Mouse (Mus musculus) heart, adult 2 months (tissue): ENCODE results near the gene Hmg20a. TPM values are rescaled to one million over a fixed set of nuclear protein-coding genes. Genes with fewer than 3 reads are reported as not detected.
A peak's percentile ranks its signal among the peaks of the same experiment; 100 is the strongest.

Experiments
- DNase-seq, 2 experiments: peaks; one replicate each; pipeline ENCODE4 v3.0.0; 2021
- H3K27ac ChIP-seq: fragments of 200-600 bp; 2 replicates; pipeline ENCODE4 v1.8.1; 2022
- H3K27me3 ChIP-seq: fragments of 200-500 bp; 2 replicates; pipeline ENCODE4 v1.6.1; 2012; ENCODE audit warnings: mild to moderate bottlenecking, low read length, inconsistent platforms, mixed read lengths; ENCODE audit not compliant: control insufficient read depth, insufficient read depth
- H3K36me3 ChIP-seq: fragments of 200-500 bp; 2 replicates; pipeline ENCODE4 v1.6.1; 2012; ENCODE audit warnings: low read length, inconsistent platforms; ENCODE audit not compliant: control insufficient read depth, insufficient read depth
- H3K4me1 ChIP-seq: fragments of 200-500 bp; 2 replicates; pipeline ENCODE4 v1.6.1; 2011; ENCODE audit warnings: low read length; ENCODE audit not compliant: control insufficient read depth, insufficient read depth
- H3K4me3 ChIP-seq: fragments of 200-600 bp; 2 replicates; pipeline ENCODE4 v1.8.1; 2022
- H3K79me2 ChIP-seq: fragments of 200-500 bp; replicated peaks from 2 replicates; pipeline ENCODE4 v1.6.1; 2012; ENCODE audit warnings: mild to moderate bottlenecking, inconsistent platforms, low read length, moderate library complexity, mixed read lengths; ENCODE audit not compliant: control insufficient read depth, insufficient read depth
- H3K9ac ChIP-seq: fragments of 200-500 bp; 2 replicates; pipeline ENCODE4 v1.6.1; 2012; ENCODE audit warnings: low read depth, mild to moderate bottlenecking, control low read depth, inconsistent platforms, low read length, mixed read lengths
- CTCF ChIP-seq: fragments of 200-600 bp; IDR thresholded peaks from 2 replicates; pipeline ENCODE4 v1.8.1; 2022; ENCODE audit warnings: antibody characterized with exemption, mild to moderate bottlenecking, moderate library complexity
- EP300 ChIP-seq: fragments of 200-500 bp; IDR thresholded peaks from 2 replicates; pipeline ENCODE4 v1.6.1; 2011; ENCODE audit warnings: low read depth, low read length, control low read depth; ENCODE audit not compliant: insufficient read depth
- POLR2A ChIP-seq: fragments of 200-500 bp; IDR thresholded peaks from 2 replicates; pipeline ENCODE4 v1.6.1; 2011; ENCODE audit warnings: mild to moderate bottlenecking, low read depth, low read length, control low read depth; ENCODE audit not compliant: insufficient read depth
- WGBS: fragments of 180-500 bp; shearing (Covaris S2); methylation state at CpG from one replicate; pipeline ENCODE4 v1.1.7; 2018; 5-methylcytosine and 5-hydroxymethylcytosine counted together
- intact Hi-C: fragments of 180-260 bp; cut with DNase I; formaldehyde crosslinking; loops from one replicate; pipeline ENCODE4 v1.15.1; 2025
- polyA plus RNA-seq: library from polyadenylated mRNA; depleted of rRNA; stranded (reverse); fragments of >200 nt; gene quantifications from 2 replicates; pipeline ENCODE4 v1.2.3, GENCODE M21; 2012
- total RNA-seq, 2 experiments: library from RNA; stranded (reverse); gene quantifications; 2 replicates each; pipeline ENCODE4 v1.2.3; 2021

The Hmg20a gene
- total and polyA plus RNA-seq, 3 experiments = 18.0 to 19.4 (median 18.6) TPM

GRCm38 (mm10) chr9:56396306-56396705 lies 22.1 kb upstream of the Hmg20a start:
- Histone ChIP-seq H3K27ac (no peak overlapping the region), H3K27me3 (no peaks in the 10 kb centered on the region), H3K4me3 (no peak overlapping the region), H3K79me2 (peaks cover 14% of the 10 kb centered on the region), H3K36me3 (peaks cover 35% of the 10 kb centered on the region), H3K9ac (no peak overlapping the region), H3K4me1 (peaks cover 18% of the 10 kb centered on the region)
- DNase-seq = no peak
- TF ChIP-seq CTCF (no peak), EP300 (no peak), POLR2A (no peak)
- WGBS = 15% methylated on average over 1 of the region's 1 CpGs
- intact Hi-C loops = no loop called here

- Histone ChIP-seq H3K4me1 (peaks cover 15% of the 10 kb centered on the region), H3K27ac (peak overlapping the region; percentile 50), H3K36me3 (peaks cover 35% of the 10 kb centered on the region), H3K9ac (no peak overlapping the region), H3K4me3 (no peak overlapping the region), H3K27me3 (no peaks in the 10 kb centered on the region), H3K79me2 (peaks cover 12% of the 10 kb centered on the region)
- DNase-seq = no peak
- WGBS = 35% methylated on average over 4 of the region's 4 CpGs
- no peak for TF ChIP-seq EP300
- TF ChIP-seq CTCF = no peak
- TF ChIP-seq POLR2A = no peak
- intact Hi-C loops = no loop called here
These were observed 13.8 kb upstream of the Hmg20a start for GRCm38 (mm10) chr9:56404619-56405018.

- 83% methylated on average over 2 of the region's 2 CpGs for WGBS
- H3K36me3 ChIP-seq = peaks cover 29% of the 10 kb centered on the region
- no peak for DNase-seq
- TF ChIP-seq EP300 = no peak
- no peak for TF ChIP-seq CTCF
- TF ChIP-seq POLR2A = no peak
- H3K27me3 ChIP-seq = no peaks in the 10 kb centered on the region
- H3K27ac ChIP-seq = no peak overlapping the region
- H3K79me2 ChIP-seq = peaks cover 9% of the 10 kb centered on the region
- intact Hi-C loops = loop anchor here (5.0 to 10.0 kb wide), 2 partner anchors 38 to 225 kb away; no protein-coding TSS in a partner anchor
- H3K4me1 ChIP-seq = peaks cover 6% of the 10 kb centered on the region
- H3K9ac ChIP-seq = no peak overlapping the region
- H3K4me3 ChIP-seq = no peak overlapping the region
These were observed 8.5 kb upstream of the Hmg20a start for GRCm38 (mm10) chr9:56409928-56410327.

GRCm38 (mm10) chr9:56412716-56413115 lies 5.7 kb upstream of the Hmg20a start:
- intact Hi-C loops = loop anchor here (5.0 to 10.0 kb wide), 2 partner anchors 40 to 222 kb away; no protein-coding TSS in a partner anchor
- 16% methylated on average over 1 of the region's 1 CpGs for WGBS

GRCm38 (mm10) chr9:56414322-56414721 lies 4.1 kb upstream of the Hmg20a start:
- TF ChIP-seq EP300 (no peak), CTCF (peak; percentile 49)
- intact Hi-C loops = loop anchor here (5.0 to 10.0 kb wide), 2 partner anchors 42 to 220 kb away; no protein-coding TSS in a partner anchor
- Histone ChIP-seq H3K27me3 (no peaks in the 10 kb centered on the region), H3K4me3 (no peak overlapping the region), H3K27ac (no peak overlapping the region), H3K79me2 (peaks cover 8% of the 10 kb centered on the region), H3K36me3 (peaks cover 31% of the 10 kb centered on the region), H3K9ac (no peak overlapping the region), H3K4me1 (peaks cover 4% of the 10 kb centered on the region)
- DNase-seq = no peak

More at GRCm38 (mm10) chr9:56412716-56413115, 5.7 kb upstream of the Hmg20a start:
- no peaks in the 10 kb centered on the region for H3K27me3 ChIP-seq
- TF ChIP-seq CTCF (no peak), POLR2A (no peak), EP300 (no peak)
- H3K4me3 ChIP-seq = no peak overlapping the region
- H3K4me1 ChIP-seq = peaks cover 6% of the 10 kb centered on the region
- H3K79me2 ChIP-seq = peaks cover 9% of the 10 kb centered on the region
- peak in 1 of 2 experiments; percentile 37 for DNase-seq
- H3K9ac ChIP-seq = no peak overlapping the region
- H3K36me3 ChIP-seq = peaks cover 38% of the 10 kb centered on the region
- peak overlapping the region; percentile 2; the same call in 1 of the 2 replicates for H3K27ac ChIP-seq

GRCm38 (mm10) chr9:56415393-56415792 lies 3.0 kb upstream of the Hmg20a start:
- 24% methylated on average over 1 of the region's 1 CpGs for WGBS
- Histone ChIP-seq H3K27ac (peak overlapping the region; percentile 97; the same call in 1 of the 2 replicates), H3K4me3 (no peak overlapping the region; the same call in 1 of the 2 replicates), H3K9ac (no peak overlapping the region), H3K27me3 (no peaks in the 10 kb centered on the region), H3K36me3 (peaks cover 32% of the 10 kb centered on the region), H3K79me2 (peaks cover 8% of the 10 kb centered on the region), H3K4me1 (peaks cover 9% of the 10 kb centered on the region)
- intact Hi-C loops = loop anchor here (5.0 to 10.0 kb wide), 3 partner anchors 88 to 219 kb away; no protein-coding TSS in a partner anchor
- TF ChIP-seq EP300 (no peak), POLR2A (no peak), CTCF (no peak)
- no peak for DNase-seq
